Mouse (Mus musculus) frontal cortex, postnatal 25 days (tissue): ENCODE measurements around the gene Olfr1390.
"Not testable (repeated sequence)": the region's sequence is repeated elsewhere in the genome, so short reads cannot be mapped to it uniquely, and the experiment has no call there.

Source experiments
- DNase-seq, 2 experiments: peaks; one replicate each; pipeline ENCODE4 v3.0.0; 2022; ENCODE audit warnings: low spot score in 2 of 2

Gene Olfr1390

GRCm38 (mm10) chr11:49334888-49335287, at the start of gene Olfr1390:
Olfr1390 (plus strand) TSS chr11:49335188.
- DNase-seq = no peak

- no peak for DNase-seq
These were observed 47.7 kb upstream of the Olfr1390 start for GRCm38 (mm10) chr11:49287251-49287650.

GRCm38 (mm10) chr11:49292777-49293176, 42.2 kb upstream of the Olfr1390 start:
- peak in 1 of 2 experiments; percentile 12 for DNase-seq

- no peak for DNase-seq
These were observed 30.5 kb upstream of the Olfr1390 start, which contains the start of gene Olfr10 for GRCm38 (mm10) chr11:49304441-49304840. Olfr10 (plus strand) TSS chr11:49304741.

GRCm38 (mm10) chr11:49308547-49308946, 26.4 kb upstream of the Olfr1390 start:
- DNase-seq = not testable (repeated sequence)

- no peak for DNase-seq
These were observed 12.5 kb upstream of the Olfr1390 start, which contains the start of gene Olfr1391 for GRCm38 (mm10) chr11:49322442-49322841. Olfr1391 (plus strand) TSS chr11:49322742.

GRCm38 (mm10) chr11:49326726-49327125, 8.3 kb upstream of the Olfr1390 start:
- peak in 1 of 2 experiments; percentile 7 for DNase-seq

- DNase-seq = no peak
These were observed 5.3 kb upstream of the Olfr1390 start for GRCm38 (mm10) chr11:49329686-49330085.

GRCm38 (mm10) chr11:49337150-49337832, 2.3 kb downstream of the Olfr1390 start:
- no peak for DNase-seq

GRCm38 (mm10) chr11:49383133-49383532, 48.1 kb downstream of the Olfr1390 start:
- DNase-seq = no peak

- not testable (repeated sequence) for DNase-seq
These were observed 51.1 kb downstream of the Olfr1390 start for GRCm38 (mm10) chr11:49386118-49386517.
